Mouse (Mus musculus) cerebellum, postnatal 10 days (tissue): ENCODE data around the gene Nfkbie.

ENCODE experiments used
- DNase-seq, 2 experiments: peaks; one replicate each; pipeline ENCODE4 v3.0.0; 2021; ENCODE audit warnings: mixed read lengths in 2 of 2

Nfkbie gene

DNA sequence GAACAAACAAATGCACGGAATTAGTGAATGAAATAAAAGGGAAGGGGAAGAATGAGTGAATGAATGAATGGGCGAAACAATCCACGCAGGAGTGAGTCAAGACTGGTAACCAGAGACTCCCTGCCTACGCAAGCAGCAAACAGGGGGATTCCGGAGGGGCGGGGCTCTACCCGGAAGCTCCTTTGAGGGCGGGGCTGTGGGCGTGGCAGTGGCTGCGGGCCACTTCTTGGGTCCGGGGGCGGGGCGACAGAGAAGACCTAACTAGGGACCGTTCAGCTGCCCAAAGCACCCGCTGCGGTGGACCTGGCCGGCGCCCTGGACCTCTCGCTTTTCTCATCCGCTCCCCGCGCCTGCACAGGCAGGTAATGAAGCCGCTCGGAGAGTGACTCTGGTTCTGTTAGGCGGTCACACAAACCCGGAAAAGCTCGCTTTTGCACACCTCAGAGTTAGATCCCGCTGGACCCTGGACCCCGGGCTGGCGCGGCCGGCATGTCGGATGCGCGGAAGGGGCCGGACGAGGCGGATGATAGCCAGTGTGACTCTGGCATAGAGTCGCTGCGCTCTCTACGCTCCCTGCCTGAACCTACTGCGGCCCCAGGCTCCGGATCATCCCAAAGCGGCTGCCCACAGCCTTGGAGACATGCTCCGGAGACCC, at the start of gene Nfkbie:
Gene Nfkbie (plus strand): TSS at position 252 of the 655 bp plus-strand sequence.
- peak; percentile 98 to 99 for DNase-seq

- peak in 1 of 2 experiments; percentile 38 for DNase-seq
Observed at GRCm38 (mm10) chr17:45505941-45506465, 49.5 kb upstream of the Nfkbie start.

GRCm38 (mm10) chr17:45506700-45507189, 48.8 kb upstream of the Nfkbie start, which contains the start of gene Aars2:
TSS of gene Aars2 (plus strand) at chr17:45506841.
- DNase-seq, result peak; percentile 98 to 99

- DNase-seq, result no peak
Observed at GRCm38 (mm10) chr17:45510871-45511270, 44.6 kb upstream of the Nfkbie start.

- DNase-seq, result no peak
Observed at GRCm38 (mm10) chr17:45511757-45512156, 43.7 kb upstream of the Nfkbie start.

GRCm38 (mm10) chr17:45515204-45515726, 40.2 kb upstream of the Nfkbie start:
- DNase-seq, result peak in 1 of 2 experiments; percentile 36

GRCm38 (mm10) chr17:45515806-45516205, 39.7 kb upstream of the Nfkbie start:
- DNase-seq, result no peak

- DNase-seq, result peak; percentile 95 to 98
Observed at GRCm38 (mm10) chr17:45516488-45516887, 39.0 kb upstream of the Nfkbie start.

DNA sequence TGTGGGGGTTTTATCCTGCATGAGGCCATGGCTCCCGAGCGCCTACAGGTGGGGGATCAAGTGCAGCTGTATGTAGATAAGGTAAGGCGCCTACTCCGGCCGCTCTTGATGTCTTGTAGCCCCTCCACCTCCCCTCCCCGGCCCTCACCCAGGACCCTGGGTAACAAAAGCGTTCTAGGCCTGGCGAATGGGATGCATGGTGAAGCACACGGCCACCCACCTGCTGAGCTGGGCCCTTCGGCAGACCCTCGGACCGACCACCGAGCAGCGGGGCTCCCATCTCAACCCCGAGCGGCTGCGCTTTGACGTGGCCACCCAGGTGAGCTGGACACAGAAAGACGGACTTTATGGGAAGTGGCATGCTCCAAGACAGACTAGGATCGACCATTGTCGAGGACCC, 38.4 kb upstream of the Nfkbie start:
- peak in 1 of 2 experiments; percentile 36 for DNase-seq

- DNase-seq, result peak in 1 of 2 experiments; percentile 36
Observed at GRCm38 (mm10) chr17:45517549-45518215, 37.8 kb upstream of the Nfkbie start.

GRCm38 (mm10) chr17:45518766-45519475, 36.6 kb upstream of the Nfkbie start:
- DNase-seq, result peak; percentile 92 to 94

DNA sequence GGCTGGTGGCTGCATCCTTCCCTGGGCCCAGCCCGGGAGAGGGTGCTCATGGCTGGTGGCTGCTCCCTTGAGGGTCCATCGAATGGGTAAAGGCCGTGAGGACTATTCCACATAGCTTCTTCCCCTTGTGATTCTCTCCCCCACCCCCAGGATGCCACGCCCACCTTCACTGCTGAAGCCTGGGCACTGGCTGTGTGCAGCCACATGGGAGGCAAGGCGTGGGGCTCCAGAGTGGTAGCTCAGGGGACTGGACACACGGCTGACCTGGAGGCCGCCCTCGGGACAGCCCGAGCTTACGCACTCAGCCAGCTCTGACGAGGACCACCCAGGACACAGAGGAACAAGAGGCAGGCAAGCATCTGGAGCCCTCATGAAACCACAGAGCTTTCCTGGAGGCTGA, 35.4 kb upstream of the Nfkbie start:
- peak in 1 of 2 experiments; percentile 53 for DNase-seq

- DNase-seq, result peak; percentile 76 to 81
Observed at GRCm38 (mm10) chr17:45523263-45523662, 32.2 kb upstream of the Nfkbie start, which contains the start of gene Tcte1. TSS of gene Tcte1 (plus strand) at chr17:45523434.

DNA sequence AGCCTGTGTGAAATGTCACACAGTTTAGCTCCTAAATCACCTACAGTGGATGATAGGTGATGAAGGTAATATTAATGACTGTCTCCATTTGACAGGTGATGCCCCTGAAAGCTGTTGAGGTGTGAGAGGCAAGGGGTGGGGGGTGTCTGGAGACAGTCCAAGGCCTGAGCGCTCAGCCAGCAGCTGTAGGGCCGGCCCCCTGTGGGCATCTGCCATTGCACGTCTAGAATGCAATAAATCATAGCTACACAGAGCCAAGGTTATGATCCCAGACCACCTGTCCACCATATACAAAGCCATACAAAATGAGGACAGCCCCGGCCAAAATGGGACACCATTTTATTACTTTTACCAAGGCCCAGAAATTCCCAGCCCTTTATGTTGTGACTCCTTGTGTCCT, 30.5 kb upstream of the Nfkbie start:
- DNase-seq, result peak; percentile 90 to 93

DNA sequence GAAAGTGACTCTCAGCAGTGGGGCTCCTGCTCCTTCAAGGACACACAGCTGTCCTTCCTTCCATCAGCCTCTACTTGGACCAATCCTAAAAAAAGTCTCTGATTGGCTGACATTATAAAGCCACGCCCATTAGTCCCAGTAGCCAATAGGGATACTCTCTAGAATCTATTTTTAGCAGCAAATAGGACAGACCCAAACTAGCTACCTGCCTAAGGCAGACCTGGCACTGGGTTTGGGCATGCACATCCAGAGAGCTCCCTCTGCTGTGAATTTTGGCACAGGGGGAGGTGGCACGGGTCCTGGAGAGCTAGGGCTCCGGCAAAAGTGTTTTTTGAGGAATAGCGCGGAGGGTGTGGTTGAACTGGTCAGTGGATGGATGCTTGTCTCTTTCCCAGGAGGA, 28.9 kb upstream of the Nfkbie start:
- DNase-seq, result peak; percentile 78

DNA sequence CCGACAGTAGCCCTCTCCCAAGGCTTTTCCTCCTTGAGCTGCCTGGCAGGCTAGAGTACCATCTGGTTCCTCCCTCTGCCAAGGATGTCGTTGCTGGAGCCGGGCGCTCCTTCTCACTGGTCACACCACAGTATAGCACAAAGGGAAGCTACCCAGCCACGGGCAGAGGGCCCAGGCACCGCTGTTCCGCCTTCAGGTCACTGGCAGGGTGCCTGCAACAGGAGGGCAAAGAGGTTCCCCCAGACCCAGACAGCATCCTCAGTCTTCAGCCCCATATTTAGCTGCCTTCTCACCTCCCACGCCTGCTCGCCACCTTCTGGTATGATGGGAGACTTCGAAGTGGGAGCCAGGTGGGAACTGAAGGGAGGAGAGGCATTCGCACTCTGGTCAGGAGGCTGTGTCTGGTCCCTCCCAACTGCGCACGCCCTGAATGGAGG, 25.1 kb upstream of the Nfkbie start:
- peak; percentile 98 to 99 for DNase-seq

- DNase-seq, result peak; percentile 58 to 65
Observed at GRCm38 (mm10) chr17:45532896-45533295, 22.6 kb upstream of the Nfkbie start.

DNA sequence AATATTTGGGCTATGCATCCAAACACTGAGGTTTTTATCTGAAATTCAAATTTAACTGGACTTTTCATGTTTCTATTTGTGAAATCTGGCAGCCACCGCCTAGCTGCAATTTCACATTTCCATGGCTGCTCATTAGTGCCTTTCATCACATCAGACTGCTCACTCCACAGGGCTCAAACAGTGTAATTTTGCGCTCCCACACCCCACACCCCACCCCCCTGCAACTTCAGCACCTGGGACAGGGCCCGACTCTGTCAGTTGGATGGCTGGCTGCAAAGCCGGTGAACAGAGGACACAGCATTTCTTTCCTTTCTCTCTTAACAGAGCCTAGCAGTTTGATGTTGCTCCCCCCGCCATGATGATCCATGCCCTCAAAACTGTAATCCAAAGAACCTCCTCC, 19.2 kb upstream of the Nfkbie start:
- peak in 1 of 2 experiments; percentile 29 for DNase-seq

GRCm38 (mm10) chr17:45538394-45538793, 17.1 kb upstream of the Nfkbie start:
- no peak for DNase-seq

GRCm38 (mm10) chr17:45539664-45540063, 15.8 kb upstream of the Nfkbie start:
- peak; percentile 54 to 59 for DNase-seq

- DNase-seq, result peak; percentile 50 to 51
Observed at GRCm38 (mm10) chr17:45542129-45542528, 13.4 kb upstream of the Nfkbie start.

DNA sequence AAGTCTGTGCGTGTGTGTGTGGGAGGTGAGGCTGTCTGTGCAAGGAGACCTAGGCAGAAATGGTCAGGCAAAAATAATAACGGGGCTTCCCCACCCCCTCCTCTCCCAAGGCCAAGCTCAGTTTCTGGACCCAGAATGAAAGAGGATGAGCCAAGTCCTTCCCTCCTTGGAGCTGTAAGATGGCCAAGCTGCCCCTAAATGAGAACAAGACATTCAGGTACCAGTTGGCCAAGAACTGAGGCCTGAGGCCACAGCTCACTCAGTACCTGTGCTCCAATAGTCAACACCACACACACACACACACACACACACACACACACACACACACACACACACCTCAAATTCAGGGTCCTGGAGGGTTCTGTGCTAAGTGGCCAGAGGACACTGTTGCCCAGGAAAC, 12.8 kb upstream of the Nfkbie start:
- DNase-seq, result peak; percentile 86 to 91

GRCm38 (mm10) chr17:45543115-45543514, 12.4 kb upstream of the Nfkbie start:
- peak; percentile 64 to 71 for DNase-seq
